Mouse (Mus musculus) testis, adult 2 months (tissue): ENCODE results near the gene Htr1a. TPM values are rescaled to one million over a fixed set of nuclear protein-coding genes. Genes with fewer than 3 reads are reported as not detected.
A peak's percentile ranks its signal among the peaks of the same experiment; 100 is the strongest.

ENCODE experiments used
- H3K27ac ChIP-seq: fragments of 200-500 bp; 2 replicates; pipeline ENCODE4 v1.5.1; 2012; ENCODE audit warnings: low read depth, low read length; ENCODE audit not compliant: control insufficient read depth, insufficient read depth
- H3K27me3 ChIP-seq: fragments of 200-500 bp; 2 replicates; pipeline ENCODE4 v1.6.1; 2012; ENCODE audit warnings: mild to moderate bottlenecking, low read length, moderate library complexity; ENCODE audit not compliant: control insufficient read depth, insufficient read depth
- H3K36me3 ChIP-seq: fragments of 200-500 bp; 2 replicates; pipeline ENCODE4 v1.6.1; 2012; ENCODE audit warnings: mild to moderate bottlenecking, low read length; ENCODE audit not compliant: control insufficient read depth, insufficient read depth
- H3K4me1 ChIP-seq: fragments of 200-500 bp; 2 replicates; pipeline ENCODE4 v1.6.1; 2012; ENCODE audit warnings: low read length; ENCODE audit not compliant: control insufficient read depth, insufficient read depth
- H3K4me3 ChIP-seq: fragments of 200-500 bp; 2 replicates; pipeline ENCODE4 v1.5.1; 2012; ENCODE audit warnings: low read depth, mild to moderate bottlenecking, low read length, moderate library complexity, mixed read lengths; ENCODE audit not compliant: control insufficient read depth
- CTCF ChIP-seq: fragments of 200-500 bp; IDR thresholded peaks from 2 replicates; pipeline ENCODE4 v1.5.1; 2012; ENCODE audit warnings: low read depth, mild to moderate bottlenecking, inconsistent platforms, low read length, moderate library complexity; ENCODE audit not compliant: control insufficient read depth, insufficient read depth, insufficient replicate concordance
- POLR2A ChIP-seq: fragments of 200-500 bp; IDR thresholded peaks from 2 replicates; pipeline ENCODE4 v1.6.1; 2012; ENCODE audit warnings: low read depth, mild to moderate bottlenecking, inconsistent platforms, low read length, moderate library complexity; ENCODE audit not compliant: control insufficient read depth
- polyA plus RNA-seq: library from polyadenylated mRNA; depleted of rRNA; stranded (reverse); fragments of >200 nt; gene quantifications from 2 replicates; pipeline ENCODE4 v1.2.3, GENCODE M21; 2012; rRNA removed

The Htr1a gene
- 0.02 TPM in 1 of 2 replicates, not detected in the other for polyA plus RNA-seq

- Histone ChIP-seq H3K4me1 (peaks cover 10% of the 10 kb centered on the region; the same call in 1 of the 2 replicates), H3K36me3 (no peaks in the 10 kb centered on the region), H3K27me3 (no peaks in the 10 kb centered on the region), H3K4me3 (no peak within 1 kb of the TSS; the same call in 1 of the 2 replicates), H3K27ac (no peak within 1 kb of the TSS)
- no peak for TF ChIP-seq POLR2A
- no peak for TF ChIP-seq CTCF
Measured at GRCm38 (mm10) chr13:105443339-105443738, at the start of gene Htr1a. Gene Htr1a, plus strand, starts transcription at chr13:105443639.

GRCm38 (mm10) chr13:105411535-105412326 is 31.7 kb upstream of the Htr1a start:
- Histone ChIP-seq H3K27ac (no peak overlapping the region), H3K4me3 (no peak overlapping the region), H3K27me3 (no peaks in the 10 kb centered on the region), H3K36me3 (no peaks in the 10 kb centered on the region), H3K4me1 (no peaks in the 10 kb centered on the region)
- TF ChIP-seq CTCF (no peak), POLR2A (no peak)

GRCm38 (mm10) chr13:105412327-105412722 is 31.1 kb upstream of the Htr1a start:
- no peaks in the 10 kb centered on the region for H3K27me3 ChIP-seq
- TF ChIP-seq POLR2A (no peak), CTCF (no peak)
- H3K4me1 ChIP-seq = no peaks in the 10 kb centered on the region
- H3K4me3 ChIP-seq = no peak overlapping the region
- H3K27ac ChIP-seq = no peak overlapping the region
- no peaks in the 10 kb centered on the region for H3K36me3 ChIP-seq

GRCm38 (mm10) chr13:105433141-105433540 is 10.3 kb upstream of the Htr1a start:
- TF ChIP-seq POLR2A = no peak
- Histone ChIP-seq H3K27ac (no peak overlapping the region), H3K27me3 (no peaks in the 10 kb centered on the region), H3K4me1 (no peaks in the 10 kb centered on the region), H3K36me3 (no peaks in the 10 kb centered on the region), H3K4me3 (no peak overlapping the region)

- no peaks in the 10 kb centered on the region for H3K36me3 ChIP-seq
- no peak overlapping the region for H3K4me3 ChIP-seq
- no peak overlapping the region for H3K27ac ChIP-seq
- no peaks in the 10 kb centered on the region for H3K4me1 ChIP-seq
- no peaks in the 10 kb centered on the region for H3K27me3 ChIP-seq
- no peak for TF ChIP-seq CTCF
- TF ChIP-seq POLR2A = no peak
Measured at GRCm38 (mm10) chr13:105433630-105434029, 9.8 kb upstream of the Htr1a start.

- Histone ChIP-seq H3K4me1 (peaks cover 10% of the 10 kb centered on the region; the same call in 1 of the 2 replicates), H3K4me3 (no peak overlapping the region), H3K36me3 (no peaks in the 10 kb centered on the region), H3K27ac (no peak overlapping the region), H3K27me3 (no peaks in the 10 kb centered on the region)
- TF ChIP-seq CTCF = peak; percentile 17; the same call in 1 of the 2 replicates
- TF ChIP-seq POLR2A = no peak
Measured at GRCm38 (mm10) chr13:105442576-105442975, 863 bp upstream of the Htr1a start.

GRCm38 (mm10) chr13:105443871-105444237 is 415 bp downstream of the Htr1a start:
- Histone ChIP-seq H3K4me3 (no peak overlapping the region), H3K4me1 (peaks cover 10% of the 10 kb centered on the region; the same call in 1 of the 2 replicates), H3K36me3 (no peaks in the 10 kb centered on the region), H3K27me3 (no peaks in the 10 kb centered on the region), H3K27ac (no peak overlapping the region)
- no peak for TF ChIP-seq CTCF
- TF ChIP-seq POLR2A = no peak
